Mouse (Mus musculus): Measurements from ENCODE around the gene Grin2a.

The Grin2a gene

GRCm38 (mm10) chr16:9753045-9753444 lies 242.3 kb downstream of the Grin2a start:
- in situ Hi-C loops (cut with MboI, MseI): no loop called here

DNA sequence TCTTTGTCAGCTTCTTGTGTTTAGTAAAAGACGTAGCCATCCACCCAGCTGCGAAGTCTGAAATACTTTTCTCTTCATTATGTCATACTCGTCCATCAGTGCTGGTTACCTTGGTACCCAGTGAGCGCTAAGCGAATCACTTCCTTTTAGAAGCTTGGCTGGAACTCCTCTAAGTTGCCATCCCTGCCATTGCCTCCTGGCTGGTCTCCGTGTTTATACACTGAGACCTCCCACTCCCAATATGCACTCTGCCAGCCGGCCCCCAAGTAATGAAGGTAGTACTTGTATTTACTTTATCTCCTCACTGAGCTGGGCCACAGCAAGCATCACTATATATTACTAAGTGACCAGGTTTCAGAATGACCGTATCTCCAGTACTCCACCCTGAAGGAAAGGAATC lies 242.8 kb downstream of the Grin2a start:
- in situ Hi-C loops (cut with MboI, MseI): no loop called here

DNA sequence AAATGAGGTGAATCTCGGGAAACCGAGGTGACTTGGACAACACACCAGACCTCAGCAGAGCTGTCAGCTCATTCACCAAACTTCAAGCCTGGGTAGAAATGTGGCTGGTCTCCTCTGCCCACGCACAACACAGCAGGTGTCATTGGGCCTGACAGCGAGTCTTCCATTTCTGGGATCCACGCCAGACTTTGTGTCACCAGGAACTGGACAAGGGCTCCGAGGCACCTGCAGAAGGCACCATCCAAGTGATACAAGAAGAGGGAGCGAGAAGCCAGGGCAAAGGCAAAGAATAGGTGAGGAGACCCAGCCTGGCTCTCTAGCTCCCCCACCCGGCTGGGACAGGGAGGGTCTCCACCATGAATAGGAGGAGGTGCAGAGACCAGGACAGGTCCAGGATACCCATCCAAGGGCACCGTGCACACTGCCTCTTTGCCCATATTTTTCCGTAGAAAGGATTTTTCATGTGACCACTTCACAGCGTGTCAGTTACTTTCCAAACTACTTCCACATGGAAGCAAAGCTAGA lies 244.3 kb downstream of the Grin2a start:
- in situ Hi-C loops (cut with MboI, MseI): no loop called here

DNA sequence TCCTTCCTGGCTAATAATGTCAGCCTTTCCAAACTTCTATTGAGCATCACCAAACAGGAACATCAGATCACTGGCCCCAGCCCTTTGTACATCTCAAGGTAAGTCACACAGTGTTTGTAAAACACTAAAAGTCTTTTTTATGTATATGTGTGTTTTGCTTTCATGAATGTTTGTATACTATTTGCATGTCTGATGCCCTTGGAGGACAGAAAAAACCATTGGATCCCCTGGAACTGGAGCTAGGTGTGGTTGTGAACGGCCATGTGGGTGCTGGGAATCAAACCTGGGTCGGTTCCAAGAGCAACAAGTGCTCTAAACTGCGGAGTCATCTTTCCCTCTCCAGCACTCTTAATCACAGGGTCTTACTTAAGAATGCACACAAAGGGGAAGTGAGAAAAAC lies 245.7 kb downstream of the Grin2a start:
- in situ Hi-C loops (cut with MboI, MseI): no loop called here

DNA sequence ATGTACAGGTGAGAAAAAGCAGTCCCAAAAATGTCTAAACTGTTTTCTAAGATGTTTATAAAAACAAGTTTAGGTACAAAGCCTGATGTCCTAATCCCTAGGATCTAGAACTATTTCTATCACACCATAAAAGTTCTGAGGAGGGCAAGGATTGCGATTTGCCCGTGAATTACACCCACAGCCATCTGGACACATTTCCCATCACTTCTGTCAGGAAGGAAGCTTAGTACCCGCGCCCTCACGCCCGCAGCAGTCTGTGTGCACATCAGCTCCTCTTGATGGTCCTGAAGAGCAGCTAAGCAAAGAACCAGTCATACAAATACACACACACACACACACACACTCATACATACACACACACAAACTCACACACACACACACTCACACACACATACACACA lies 252.9 kb downstream of the Grin2a start:
- in situ Hi-C loops (cut with MboI, MseI): no loop called here

- in situ Hi-C loops (cut with MboI, MseI): no loop called here
Observed at GRCm38 (mm10) chr16:9738679-9739078, 256.7 kb downstream of the Grin2a start.

DNA sequence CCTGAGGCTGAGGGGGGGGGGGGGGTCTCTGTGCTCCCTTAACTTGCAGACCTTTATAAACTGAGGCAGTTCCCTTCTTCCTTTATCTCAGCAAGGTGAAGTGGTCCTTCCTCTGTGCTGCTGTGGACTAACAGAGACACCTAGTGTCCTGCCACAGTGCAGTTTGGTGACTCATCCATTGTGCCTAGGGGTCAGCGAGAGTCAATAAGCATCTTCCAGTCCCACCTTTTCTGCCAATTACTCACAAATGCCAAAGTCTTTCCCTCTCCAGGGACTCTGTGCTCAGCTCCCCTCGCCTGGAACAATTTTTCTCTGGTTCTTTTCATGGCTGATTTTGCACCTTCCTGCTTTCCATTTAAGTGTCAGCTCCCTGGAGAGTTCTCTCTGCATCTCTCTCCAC lies 258.2 kb downstream of the Grin2a start:
- in situ Hi-C loops (cut with MboI, MseI): no loop called here

GRCm38 (mm10) chr16:9735365-9736080 lies 259.8 kb downstream of the Grin2a start:
- in situ Hi-C loops (cut with MboI, MseI): no loop called here

GRCm38 (mm10) chr16:9727603-9728002 lies 267.8 kb downstream of the Grin2a start:
- in situ Hi-C loops (cut with MboI, MseI): no loop called here

GRCm38 (mm10) chr16:9725578-9726113 lies 269.7 kb downstream of the Grin2a start:
- in situ Hi-C loops (cut with MboI, MseI): no loop called here

- in situ Hi-C loops (cut with MboI, MseI): no loop called here
Observed at GRCm38 (mm10) chr16:9711398-9711797, 284.0 kb downstream of the Grin2a start.

DNA sequence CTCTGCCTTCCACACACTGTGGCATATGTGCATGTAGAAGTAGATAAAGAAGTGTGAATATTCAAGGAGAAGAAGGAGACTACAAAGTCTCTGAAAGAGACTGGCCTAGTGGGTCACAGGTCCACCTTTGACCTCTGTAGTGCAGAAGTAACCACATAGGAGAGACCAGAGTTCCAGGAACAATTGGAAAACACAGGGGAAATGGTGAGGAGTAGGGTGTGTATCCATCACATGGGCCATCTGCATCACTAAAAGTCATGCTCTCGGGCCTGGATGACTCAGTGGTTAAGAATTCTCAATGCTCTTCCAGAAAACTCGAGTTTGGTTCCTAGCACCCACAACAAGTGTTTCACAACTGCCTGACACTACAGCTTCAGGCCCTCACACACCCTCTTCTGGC lies 285.4 kb downstream of the Grin2a start:
- in situ Hi-C loops (cut with MboI, MseI): no loop called here

DNA sequence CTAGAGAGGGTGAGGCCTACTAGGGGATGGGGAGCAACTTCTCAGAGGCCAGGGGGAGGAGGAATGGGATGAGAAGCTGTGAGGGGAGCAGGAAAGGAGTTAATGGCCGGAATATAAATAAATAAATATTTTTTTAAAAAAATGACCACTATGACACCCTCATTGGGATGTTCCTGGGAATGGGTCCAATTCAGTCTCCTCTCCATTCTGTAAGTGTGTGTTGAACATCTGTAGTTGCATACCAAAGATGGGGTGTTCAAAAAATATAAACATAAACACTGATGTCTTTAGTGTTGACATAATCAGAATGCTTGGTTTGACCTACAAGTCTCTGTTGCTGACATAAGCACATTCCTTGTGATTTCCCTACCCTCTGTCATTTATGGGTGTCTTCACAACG lies 298.2 kb downstream of the Grin2a start:
- in situ Hi-C loops (cut with MboI, MseI): no loop called here

DNA sequence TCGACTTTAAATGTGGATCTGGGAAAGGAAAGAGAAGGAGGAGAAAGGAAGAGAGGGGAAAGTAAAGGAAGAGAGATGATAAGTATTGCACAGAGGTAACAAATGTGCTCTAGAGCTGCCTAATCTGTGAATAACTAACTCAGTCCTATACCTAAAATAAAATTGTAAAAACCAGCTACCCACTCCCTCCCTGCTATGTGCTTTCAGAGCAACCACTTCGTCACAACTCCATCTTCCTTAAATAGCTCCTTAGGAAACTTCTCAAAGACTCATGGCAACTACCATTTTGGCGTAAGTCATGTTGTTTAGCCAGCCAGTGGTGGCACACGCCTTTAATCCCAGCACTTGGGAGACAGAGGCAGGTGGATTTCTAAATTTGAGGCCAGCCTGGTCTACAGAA lies 301.3 kb downstream of the Grin2a start:
- in situ Hi-C loops (cut with MboI, MseI): no loop called here

DNA sequence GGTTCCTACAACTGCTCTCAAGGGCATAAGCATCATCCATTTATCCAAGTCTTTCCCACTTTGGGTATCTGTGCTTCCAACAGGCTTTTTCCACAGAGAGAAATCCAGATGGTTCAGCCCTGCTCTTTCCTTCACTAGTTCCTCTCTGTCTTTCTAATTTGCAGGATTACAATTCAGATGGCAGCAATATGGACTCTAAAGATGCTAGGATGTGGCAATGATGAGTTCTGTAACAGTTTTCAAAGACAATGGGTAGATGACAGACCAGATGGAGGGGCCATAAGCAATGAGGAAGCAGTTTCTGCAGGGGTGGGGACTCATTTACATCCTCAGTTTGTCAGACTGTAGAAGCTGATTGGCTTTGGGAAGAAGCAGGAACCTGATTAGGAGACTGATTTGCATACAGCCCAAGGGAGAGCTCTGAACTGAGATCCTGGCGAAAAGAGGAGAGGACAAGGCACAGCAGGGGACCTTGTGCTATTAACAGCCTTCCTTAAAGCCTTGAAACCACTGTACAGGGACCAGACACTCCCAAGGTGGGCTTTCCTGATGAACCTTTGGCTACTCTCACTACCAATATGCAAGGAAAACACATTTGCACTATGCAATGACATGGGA lies 306.7 kb downstream of the Grin2a start:
- in situ Hi-C loops (cut with MboI, MseI): no loop called here

GRCm38 (mm10) chr16:9680572-9680971 lies 314.8 kb downstream of the Grin2a start:
- in situ Hi-C loops (cut with MboI, MseI): no loop called here

DNA sequence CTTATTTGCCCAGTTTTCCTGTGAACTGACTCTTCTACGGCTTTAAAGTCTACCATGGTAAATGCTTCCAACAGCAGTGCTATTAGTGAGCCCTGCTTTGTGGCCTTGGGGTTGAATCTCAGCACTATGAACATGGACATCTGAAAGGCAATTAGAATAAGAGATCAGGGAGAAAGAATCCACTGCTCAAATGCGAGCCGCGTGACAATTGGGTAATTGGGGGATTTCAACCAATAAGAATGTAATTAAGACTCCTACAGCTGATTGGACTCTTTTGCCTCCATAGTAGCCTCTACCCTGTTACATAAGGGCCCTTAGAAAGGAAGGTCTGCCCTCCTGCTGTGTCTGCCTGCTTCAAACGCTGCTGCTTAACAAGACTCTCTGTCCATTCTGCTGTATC lies 315.4 kb downstream of the Grin2a start:
- in situ Hi-C loops (cut with MboI, MseI): no loop called here

DNA sequence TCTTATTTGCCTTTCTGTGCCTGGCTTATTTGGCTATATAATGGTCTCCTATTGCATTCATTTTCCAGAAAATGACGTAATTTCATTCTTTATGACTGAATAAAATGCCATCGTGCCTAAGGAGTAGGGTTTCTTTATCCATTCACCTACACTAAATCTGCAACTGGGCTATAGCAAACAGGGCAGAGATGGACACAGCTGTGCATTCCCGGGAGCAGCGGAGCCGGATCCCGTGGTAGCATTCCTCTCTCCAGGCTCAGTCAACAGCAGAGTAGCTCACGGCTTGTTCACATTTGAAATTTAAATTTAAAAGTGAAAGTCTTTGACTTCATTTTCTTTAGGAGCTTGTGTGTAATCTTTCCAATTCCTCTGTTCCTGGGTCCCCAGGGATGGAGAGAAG lies 316.6 kb downstream of the Grin2a start:
- in situ Hi-C loops (cut with MboI, MseI): no loop called here

GRCm38 (mm10) chr16:9672390-9672789 lies 323.0 kb downstream of the Grin2a start:
- in situ Hi-C loops (cut with MboI, MseI): no loop called here

- in situ Hi-C loops (cut with MboI, MseI): no loop called here
Observed at GRCm38 (mm10) chr16:9671222-9671621, 324.1 kb downstream of the Grin2a start.

DNA sequence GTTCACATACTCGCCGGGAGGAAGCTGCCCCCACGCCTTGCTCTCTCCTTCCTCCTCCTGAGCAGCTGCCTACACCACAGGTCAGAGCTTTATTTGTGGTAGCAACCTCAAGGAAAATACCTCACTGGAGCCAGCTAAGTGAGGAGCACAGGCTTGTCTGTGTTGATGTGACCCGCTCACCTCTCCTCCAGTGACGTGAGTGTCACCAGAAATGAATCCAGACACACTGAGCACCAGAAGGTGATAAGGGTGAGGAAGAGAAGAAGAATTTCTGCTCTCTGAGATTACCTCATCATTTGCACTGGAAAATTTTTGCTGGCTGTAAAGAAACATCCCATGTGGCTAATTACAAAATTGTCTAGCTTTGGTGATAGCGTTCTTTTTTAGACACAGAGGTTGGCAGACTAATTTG lies 324.6 kb downstream of the Grin2a start:
- in situ Hi-C loops (cut with MboI, MseI): no loop called here

DNA sequence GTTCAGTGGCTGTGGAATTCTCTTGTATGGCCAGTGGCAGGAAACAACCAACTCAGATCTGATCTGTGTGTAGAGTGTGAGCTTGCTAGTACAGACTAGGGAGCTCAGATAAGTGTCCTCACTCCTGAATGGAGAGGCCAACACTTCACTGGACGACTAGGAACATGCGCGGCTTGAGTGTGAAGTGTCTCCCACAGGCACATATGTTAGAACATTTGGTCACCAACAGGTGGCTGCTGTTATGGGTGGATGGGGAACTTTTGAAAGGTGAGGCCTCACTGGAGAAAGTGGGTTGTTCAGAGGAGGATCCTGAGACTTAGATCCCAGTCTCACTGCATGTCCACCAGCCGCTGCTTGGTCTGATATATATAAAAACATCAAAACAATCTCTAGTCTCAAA lies 329.5 kb downstream of the Grin2a start:
- in situ Hi-C loops (cut with MboI, MseI): no loop called here

- in situ Hi-C loops (cut with MboI, MseI): no loop called here
Observed at GRCm38 (mm10) chr16:9664060-9664459, 331.3 kb downstream of the Grin2a start.
